Mouse (Mus musculus) A20 (cell line): Measurements from ENCODE around the gene Rrp7a.

Source experiments
- DNase-seq: peaks from one replicate; pipeline ENCODE4 v3.0.0-alpha.2; 2011; ENCODE audit warnings: low read depth, low spot score

Gene Rrp7a

GRCm38 (mm10) chr15:83122566-83123145, at the start of gene Rrp7a:
Gene Rrp7a (minus strand): TSS chr15:83122801.
- DNase-seq, result peak; percentile 88

- peak; percentile 98 for DNase-seq
Measured at GRCm38 (mm10) chr15:83171712-83172481, 49.3 kb upstream of the Rrp7a start.

GRCm38 (mm10) chr15:83170956-83171659, 48.5 kb upstream of the Rrp7a start:
- DNase-seq, result no peak

- no peak for DNase-seq
Measured at GRCm38 (mm10) chr15:83169772-83170722, 47.4 kb upstream of the Rrp7a start.

GRCm38 (mm10) chr15:83168875-83169771, 46.5 kb upstream of the Rrp7a start:
- no peak for DNase-seq

GRCm38 (mm10) chr15:83168311-83168710, 45.7 kb upstream of the Rrp7a start:
- no peak for DNase-seq

GRCm38 (mm10) chr15:83167550-83168065, 45.0 kb upstream of the Rrp7a start:
- DNase-seq, result no peak

GRCm38 (mm10) chr15:83167126-83167525, 44.5 kb upstream of the Rrp7a start:
- no peak for DNase-seq

GRCm38 (mm10) chr15:83166642-83167041, 44.0 kb upstream of the Rrp7a start:
- DNase-seq, result no peak

GRCm38 (mm10) chr15:83165526-83166315, 43.1 kb upstream of the Rrp7a start:
- DNase-seq, result no peak

- no peak for DNase-seq
Measured at GRCm38 (mm10) chr15:83164971-83165471, 42.4 kb upstream of the Rrp7a start.

GRCm38 (mm10) chr15:83162818-83163485, 40.4 kb upstream of the Rrp7a start:
- DNase-seq, result no peak

- DNase-seq, result no peak
Measured at GRCm38 (mm10) chr15:83162001-83162400, 39.4 kb upstream of the Rrp7a start.

- no peak for DNase-seq
Measured at GRCm38 (mm10) chr15:83161062-83161748, 38.6 kb upstream of the Rrp7a start.

GRCm38 (mm10) chr15:83160561-83160960, 38.0 kb upstream of the Rrp7a start:
- no peak for DNase-seq

- DNase-seq, result no peak
Measured at GRCm38 (mm10) chr15:83159823-83160222, 37.2 kb upstream of the Rrp7a start.

- DNase-seq, result no peak
Measured at GRCm38 (mm10) chr15:83158587-83159160, 36.1 kb upstream of the Rrp7a start.

- DNase-seq, result no peak
Measured at GRCm38 (mm10) chr15:83157667-83158064, 35.1 kb upstream of the Rrp7a start.
